27 mouse cellular contexts compared by ENCODE assay signal in genomic region chr15:102585501-102585900, GRCm38 (mm10). TPM values are rescaled to one million over a fixed set of nuclear protein-coding genes. Genes with fewer than 3 reads are reported as not detected.
A peak's percentile ranks its signal among the peaks of the same experiment; 100 is the strongest.
DNase-seq lines count a peak whose midpoint lies in the region; ATAC-seq lines count a peak whose summit lies in the region.
"Had no signal": no experiment of that assay in that cellular context is flagged by ENCODE, and none has a peak within 500 bp of the region (broad histone marks: within the 10 kb centered on the region; RNA-seq: fewer than 3 reads in every experiment).

No protein-coding gene starts in this region.

- no peak for ATAC-seq in kidney, embryonic 15.5 days (replicated peaks; ENCODE audit: low FRiP score)
- ATAC-seq in kidney, embryonic 14.5 days (ENCODE audit: low FRiP score, low TSS enrichment), result no peak
- ATAC-seq in embryonic facial prominence, embryonic 14.5 days (ENCODE audit: low read depth), result no peak
- ATAC-seq in hindbrain, embryonic 14.5 days (ENCODE audit: low FRiP score), result no peak
- ATAC-seq in midbrain, embryonic 16.5 days, result no peak
- ATAC-seq: activated CD4-positive, CD25-positive, alpha-beta regulatory T cell, adult 4 months; Patski had no signal

- no peak overlapping the region for H3K9ac ChIP-seq in kidney, embryonic 15.5 days
- H3K9ac ChIP-seq in kidney, embryonic 14.5 days (ENCODE audit: low read depth, low read length), result no peak overlapping the region
- no peak overlapping the region for H3K9ac ChIP-seq in embryonic facial prominence, embryonic 14.5 days (ENCODE audit: low read depth, low read length)
- H3K9ac ChIP-seq in hindbrain, embryonic 14.5 days, result no peak overlapping the region
- H3K9ac ChIP-seq in midbrain, embryonic 16.5 days (ENCODE audit: low read depth, low read length), result no peak overlapping the region
- H3K9ac ChIP-seq: embryonic facial prominence, embryonic 13.5 days; lung, embryonic 14.5 days had no signal

- 0 out of 2 replicates have a peak, but pooled peaks cover 5% of the 10 kb centered on the region for H3K4me1 ChIP-seq in kidney, embryonic 15.5 days
- no peaks in the 10 kb centered on the region for H3K4me1 ChIP-seq in kidney, embryonic 14.5 days (ENCODE audit: control insufficient read depth, insufficient read depth, low read length)
- no peaks in the 10 kb centered on the region; the same call in 1 of the 2 replicates for H3K4me1 ChIP-seq in embryonic facial prominence, embryonic 14.5 days (ENCODE audit: control insufficient read depth, insufficient read depth, low read length)
- peaks cover 18% of the 10 kb centered on the region for H3K4me1 ChIP-seq in hindbrain, embryonic 14.5 days (replicated peaks; ENCODE audit: control insufficient read depth, insufficient read depth, low read length)
- H3K4me1 ChIP-seq in midbrain, embryonic 16.5 days (ENCODE audit: control insufficient read depth, insufficient read depth, low read length), result peaks cover 20% of the 10 kb centered on the region
- H3K4me1 ChIP-seq: limb, embryonic 10.5 days had no signal

- H3K9me3 ChIP-seq in kidney, embryonic 15.5 days (replicated peaks), result no peaks in the 10 kb centered on the region
- H3K9me3 ChIP-seq in kidney, embryonic 14.5 days (ENCODE audit: control insufficient read depth, low read length), result no peaks in the 10 kb centered on the region
- no peaks in the 10 kb centered on the region for H3K9me3 ChIP-seq in embryonic facial prominence, embryonic 14.5 days (ENCODE audit: control insufficient read depth, low read length)
- H3K9me3 ChIP-seq in hindbrain, embryonic 14.5 days (ENCODE audit: control insufficient read depth, low read length), result no peaks in the 10 kb centered on the region
- H3K9me3 ChIP-seq in midbrain, embryonic 16.5 days (replicated peaks; ENCODE audit: control insufficient read depth, low read length, poor library complexity, severe bottlenecking), result no peaks in the 10 kb centered on the region
- H3K9me3 ChIP-seq: embryonic facial prominence, embryonic 13.5 days; limb, embryonic 10.5 days had no signal

- H3K36me3 ChIP-seq in kidney, embryonic 15.5 days, result peaks cover 4% of the 10 kb centered on the region; the same call in 1 of the 2 replicates
- H3K36me3 ChIP-seq in kidney, embryonic 14.5 days (ENCODE audit: control insufficient read depth, insufficient read depth, low read length), result no peaks in the 10 kb centered on the region
- 0 out of 2 replicates have a peak, but pooled peaks cover 14% of the 10 kb centered on the region for H3K36me3 ChIP-seq in embryonic facial prominence, embryonic 14.5 days (ENCODE audit: control insufficient read depth, insufficient read depth, low read length)
- no peaks in the 10 kb centered on the region for H3K36me3 ChIP-seq in hindbrain, embryonic 14.5 days (replicated peaks; ENCODE audit: control insufficient read depth, insufficient read depth)
- H3K36me3 ChIP-seq in midbrain, embryonic 16.5 days (ENCODE audit: control insufficient read depth, insufficient read depth, low read length), result no peaks in the 10 kb centered on the region

- no peaks in the 10 kb centered on the region for H3K27me3 ChIP-seq in kidney, embryonic 15.5 days
- H3K27me3 ChIP-seq in kidney, embryonic 14.5 days (ENCODE audit: control insufficient read depth, insufficient read depth, low read length), result no peaks in the 10 kb centered on the region
- no peaks in the 10 kb centered on the region for H3K27me3 ChIP-seq in embryonic facial prominence, embryonic 14.5 days (replicated peaks; ENCODE audit: control insufficient read depth, insufficient read depth, low read length)
- no peaks in the 10 kb centered on the region for H3K27me3 ChIP-seq in hindbrain, embryonic 14.5 days (ENCODE audit: control insufficient read depth, insufficient read depth, low read length)
- H3K27me3 ChIP-seq in midbrain, embryonic 16.5 days (ENCODE audit: control insufficient read depth, insufficient read depth, low read depth, low read length), result no peaks in the 10 kb centered on the region
- H3K27me3 ChIP-seq: embryonic facial prominence, embryonic 13.5 days; Patski had no signal

- no peak overlapping the region for H3K4me2 ChIP-seq in kidney, embryonic 15.5 days
- no peak overlapping the region for H3K4me2 ChIP-seq in kidney, embryonic 14.5 days (replicated peaks; ENCODE audit: low read depth, low read length)
- no peak overlapping the region for H3K4me2 ChIP-seq in embryonic facial prominence, embryonic 14.5 days (ENCODE audit: low read depth, low read length)
- no peak overlapping the region for H3K4me2 ChIP-seq in hindbrain, embryonic 14.5 days (replicated peaks)
- no peak overlapping the region for H3K4me2 ChIP-seq in midbrain, embryonic 16.5 days (ENCODE audit: low read length)
- H3K4me2 ChIP-seq: embryonic facial prominence, embryonic 13.5 days; liver, embryonic 11.5 days; lung, embryonic 14.5 days had no signal

- DNase-seq in embryonic facial prominence, embryonic 14.5 days (ENCODE audit: low spot score), result no peak
- no peak for DNase-seq in hindbrain, embryonic 14.5 days (ENCODE audit: low spot score)
- DNase-seq in layer of hippocampus, postnatal 36 days, result no peak
- DNase-seq in MN1 (ENCODE audit: low spot score), result no peak
- DNase-seq: adrenal gland, postnatal 14 days; cerebellum, adult 18-20 months; gastrocnemius, adult 2 months; kidney, adult 11 months; kidney, postnatal 25 days; lung, embryonic 14.5 days; lung, postnatal 4 days; retina, postnatal 1 day; thymus, adult 18-20 months had no signal

- WGBS in kidney, embryonic 15.5 days, result 72% methylated on average over 5 of the region's 5 CpGs
- WGBS in kidney, embryonic 14.5 days, result 80% methylated on average over 5 of the region's 5 CpGs
- WGBS in embryonic facial prominence, embryonic 14.5 days, result 81% methylated on average over 5 of the region's 5 CpGs
- 42% methylated on average over 5 of the region's 5 CpGs for WGBS in hindbrain, embryonic 14.5 days
- WGBS in midbrain, embryonic 16.5 days, result 37% methylated on average over 5 of the region's 5 CpGs

- 0 out of 2 replicates have a peak overlapping the region, but pooled peaks have one; percentile 9 for H3K27ac ChIP-seq in kidney, embryonic 15.5 days
- H3K27ac ChIP-seq in kidney, embryonic 14.5 days (ENCODE audit: low read depth, low read length), result no peak overlapping the region
- 0 out of 2 replicates have a peak overlapping the region, but pooled peaks have one; percentile 33 for H3K27ac ChIP-seq in embryonic facial prominence, embryonic 14.5 days (replicated peaks; ENCODE audit: low read depth, low read length)
- H3K27ac ChIP-seq in hindbrain, embryonic 14.5 days, result peak overlapping the region; percentile 48
- peak overlapping the region; percentile 61 for H3K27ac ChIP-seq in midbrain, embryonic 16.5 days (ENCODE audit: low read length)
- H3K27ac ChIP-seq: embryonic facial prominence, embryonic 13.5 days; gastrocnemius, adult 2 months; limb, embryonic 10.5 days had no signal

- H3K4me3 ChIP-seq in kidney, embryonic 15.5 days (replicated peaks), result no peak overlapping the region
- no peak overlapping the region for H3K4me3 ChIP-seq in kidney, embryonic 14.5 days (ENCODE audit: low read length)
- H3K4me3 ChIP-seq in embryonic facial prominence, embryonic 14.5 days (ENCODE audit: low read depth, low read length), result no peak overlapping the region
- no peak overlapping the region for H3K4me3 ChIP-seq in hindbrain, embryonic 14.5 days (replicated peaks; ENCODE audit: low read length)
- H3K4me3 ChIP-seq in midbrain, embryonic 16.5 days (ENCODE audit: low read depth, low read length), result no peak overlapping the region
- H3K4me3 ChIP-seq: embryonic facial prominence, embryonic 13.5 days; gastrocnemius, adult 2 months; limb, embryonic 10.5 days had no signal

RNA-seq across cellular contexts. Expression of gene Gm28047, which starts 39.4 kb away (rescaled TPM):
- polyA plus RNA-seq in kidney, embryonic 15.5 days (2015; fragmentation: Nextera tagmentation; extraction: Ambion mirVana), result not detected in 2 replicates
- polyA plus RNA-seq in kidney, embryonic 14.5 days (2014; fragmentation: Nextera tagmentation; extraction: Ambion mirVana), result 0.79 TPM in 1 of 2 replicates, not detected in the other
- not detected in 2 replicates for polyA plus RNA-seq in embryonic facial prominence, embryonic 14.5 days (2014; fragmentation: Nextera tagmentation; extraction: Ambion mirVana)
- polyA plus RNA-seq in hindbrain, embryonic 14.5 days (2014; fragmentation: Nextera tagmentation; extraction: Ambion mirVana), result not detected in 2 replicates
- polyA plus RNA-seq in midbrain, embryonic 16.5 days (2015; fragmentation: Nextera tagmentation; extraction: Ambion mirVana), result not detected in 2 replicates
- total RNA-seq in layer of hippocampus, postnatal 36 days (2021), result 1 to 10 TPM in 1 of 2 experiments, not detected in 1; 3.1 TPM
- total RNA-seq: adrenal gland, postnatal 14 days; granulocyte monocyte progenitor cell, adult 5-6 weeks; monocyte, adult 5-6 weeks; neutrophil, adult 5-6 weeks had no signal
- polyA plus RNA-seq: C2C12; embryonic facial prominence, embryonic 13.5 days; heart, embryonic 14.5 days; liver, embryonic 11.5 days; lung, embryonic 14.5 days; Patski; small intestine, adult 2 months had no signal

RNA-seq across cellular contexts. Expression of gene Atf7, which starts 39.8 kb away (rescaled TPM):
- polyA plus RNA-seq in kidney, embryonic 15.5 days (2015; fragmentation: Nextera tagmentation; extraction: Ambion mirVana), result 37.6 and 39.4 TPM in 2 replicates
- 30.5 and 36.8 TPM in 2 replicates for polyA plus RNA-seq in kidney, embryonic 14.5 days (2014; fragmentation: Nextera tagmentation; extraction: Ambion mirVana)
- 43.0 and 43.8 TPM in 2 replicates for polyA plus RNA-seq in embryonic facial prominence, embryonic 14.5 days (2014; fragmentation: Nextera tagmentation; extraction: Ambion mirVana)
- polyA plus RNA-seq in hindbrain, embryonic 14.5 days (2014; fragmentation: Nextera tagmentation; extraction: Ambion mirVana), result 13.7 and 16.7 TPM in 2 replicates
- polyA plus RNA-seq in midbrain, embryonic 16.5 days (2015; fragmentation: Nextera tagmentation; extraction: Ambion mirVana), result 16.0 TPM in 2 replicates
- total RNA-seq in layer of hippocampus, postnatal 36 days (2021), result 10 to 100 TPM; 40.4 to 45.0 TPM
